Mouse (Mus musculus): ENCODE data around the gene Gm17606. TPM values are rescaled to one million over a fixed set of nuclear protein-coding genes. Genes with fewer than 3 reads are reported as not detected.
A peak's percentile ranks its signal among the peaks of the same experiment; 100 is the strongest.

Gm17606 gene
- total RNA-seq, 1 experiment from 2014 or later = not detected

- ATAC-seq (replicated peaks; ENCODE audit: low read depth, poor library complexity, severe bottlenecking) = peak; percentile 54; the same call in 1 of the 2 replicates
Observed at GRCm38 (mm10) chr14:54623334-54623733, 17.4 kb upstream of the Gm17606 start.

DNA sequence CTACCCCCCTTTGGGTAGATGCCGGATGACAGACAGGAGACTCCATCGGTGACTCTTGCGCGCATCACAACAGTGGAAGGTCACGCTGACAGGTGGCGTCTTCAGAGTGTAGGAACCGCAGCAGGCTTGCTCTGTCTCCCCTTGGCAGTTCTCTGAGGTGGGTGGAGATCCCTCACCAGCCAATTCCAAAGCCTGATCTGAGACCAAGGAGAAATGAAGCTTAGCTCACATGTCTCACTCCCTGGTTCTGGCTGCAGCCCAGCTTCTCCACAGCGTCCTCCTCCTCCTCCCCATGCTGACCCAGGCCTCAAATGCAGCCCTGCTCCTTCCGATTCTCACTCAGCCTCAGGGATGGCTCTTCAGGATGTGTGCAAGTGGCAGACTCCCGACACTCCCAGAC, 15.8 kb upstream of the Gm17606 start:
- ATAC-seq (replicated peaks; ENCODE audit: low read depth, poor library complexity, severe bottlenecking) = no peak

- ATAC-seq (replicated peaks; ENCODE audit: low read depth, poor library complexity, severe bottlenecking) = no peak
Observed at GRCm38 (mm10) chr14:54628103-54628502, 12.6 kb upstream of the Gm17606 start.

- no peak for ATAC-seq (replicated peaks; ENCODE audit: low read depth, poor library complexity, severe bottlenecking)
Observed at GRCm38 (mm10) chr14:54629797-54630196, 11.0 kb upstream of the Gm17606 start.

GRCm38 (mm10) chr14:54630583-54631239, 10.0 kb upstream of the Gm17606 start:
- peak; percentile 81 for ATAC-seq (replicated peaks; ENCODE audit: low read depth, poor library complexity, severe bottlenecking)

DNA sequence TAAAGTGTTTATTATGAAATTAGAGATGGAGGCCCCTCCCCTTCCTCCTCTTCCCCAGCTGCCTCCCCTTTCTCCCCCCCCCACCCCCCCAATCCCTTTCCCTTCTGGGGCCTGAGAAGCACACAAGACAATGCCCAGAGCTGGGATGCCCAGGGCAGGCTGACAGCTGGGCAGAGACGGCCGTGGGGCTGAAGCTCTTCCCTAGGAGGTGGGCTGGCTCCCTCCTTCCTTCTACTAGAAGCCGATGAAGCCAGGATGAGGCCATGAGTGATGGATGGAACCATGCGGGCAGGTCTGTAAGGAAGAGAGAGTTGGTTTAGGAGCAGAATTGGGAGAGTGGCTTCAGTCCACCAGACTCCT, 9.5 kb upstream of the Gm17606 start:
- no peak for ATAC-seq (replicated peaks; ENCODE audit: low read depth, poor library complexity, severe bottlenecking)

DNA sequence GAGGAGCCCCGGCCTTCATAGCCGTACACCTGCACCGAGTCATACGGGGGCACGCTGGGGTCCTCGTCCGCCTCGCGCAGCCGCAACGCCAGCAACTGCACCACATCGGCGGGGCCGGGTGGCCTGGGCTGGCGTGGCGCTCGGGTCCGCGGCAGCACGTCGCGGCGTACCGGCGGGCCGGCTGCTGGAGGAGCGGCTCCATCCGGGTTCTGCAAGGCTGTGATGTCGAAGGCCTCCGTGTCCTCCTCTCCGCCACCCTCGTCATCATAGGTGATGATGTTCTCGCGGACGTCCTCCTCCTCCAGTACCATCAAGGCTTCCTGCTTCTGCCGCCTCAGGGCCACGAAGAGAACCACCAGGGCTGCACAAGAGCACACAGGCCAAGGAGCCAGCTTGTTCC, 8.5 kb upstream of the Gm17606 start:
- no peak for ATAC-seq (replicated peaks; ENCODE audit: low read depth, poor library complexity, severe bottlenecking)

- ATAC-seq (replicated peaks; ENCODE audit: low read depth, poor library complexity, severe bottlenecking) = 0 out of 2 replicates have a peak, but pooled peaks have one; percentile 20
Observed at GRCm38 (mm10) chr14:54634182-54634581, 6.6 kb upstream of the Gm17606 start.

- 0 out of 2 replicates have a peak, but pooled peaks have one; percentile 15 for ATAC-seq (replicated peaks; ENCODE audit: low read depth, poor library complexity, severe bottlenecking)
Observed at GRCm38 (mm10) chr14:54636954-54637353, 3.8 kb upstream of the Gm17606 start.

- no peak for ATAC-seq (replicated peaks; ENCODE audit: low read depth, poor library complexity, severe bottlenecking)
Observed at GRCm38 (mm10) chr14:54638210-54638609, 2.5 kb upstream of the Gm17606 start.

DNA sequence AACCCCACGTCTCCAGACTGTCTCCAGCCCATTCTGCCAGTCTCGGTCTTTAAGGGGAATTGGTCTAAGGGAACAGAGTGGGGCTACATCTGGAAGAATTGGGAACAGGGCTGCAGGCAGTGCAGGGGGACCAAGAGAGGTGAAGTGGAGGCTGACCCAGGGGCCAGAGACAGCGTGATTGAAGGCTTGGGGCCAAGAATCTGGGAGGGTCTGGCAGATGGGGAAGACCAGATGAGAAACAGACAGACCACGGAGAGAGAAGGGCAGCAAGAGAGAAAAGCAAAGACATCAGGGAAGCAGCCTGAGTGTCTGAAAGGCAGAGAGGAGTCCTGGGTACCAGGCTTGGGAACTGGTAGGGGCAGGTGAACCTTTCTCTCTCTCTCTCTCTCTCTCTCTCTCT, 631 bp upstream of the Gm17606 start:
- no peak for ATAC-seq (replicated peaks; ENCODE audit: low read depth, poor library complexity, severe bottlenecking)

GRCm38 (mm10) chr14:54641305-54641969, 685 bp downstream of the Gm17606 start, which contains the start of gene Cdh24:
Gene Cdh24, minus strand, starts transcription at chr14:54641364.
- ATAC-seq (replicated peaks; ENCODE audit: low read depth, poor library complexity, severe bottlenecking) = peak; percentile 76

DNA sequence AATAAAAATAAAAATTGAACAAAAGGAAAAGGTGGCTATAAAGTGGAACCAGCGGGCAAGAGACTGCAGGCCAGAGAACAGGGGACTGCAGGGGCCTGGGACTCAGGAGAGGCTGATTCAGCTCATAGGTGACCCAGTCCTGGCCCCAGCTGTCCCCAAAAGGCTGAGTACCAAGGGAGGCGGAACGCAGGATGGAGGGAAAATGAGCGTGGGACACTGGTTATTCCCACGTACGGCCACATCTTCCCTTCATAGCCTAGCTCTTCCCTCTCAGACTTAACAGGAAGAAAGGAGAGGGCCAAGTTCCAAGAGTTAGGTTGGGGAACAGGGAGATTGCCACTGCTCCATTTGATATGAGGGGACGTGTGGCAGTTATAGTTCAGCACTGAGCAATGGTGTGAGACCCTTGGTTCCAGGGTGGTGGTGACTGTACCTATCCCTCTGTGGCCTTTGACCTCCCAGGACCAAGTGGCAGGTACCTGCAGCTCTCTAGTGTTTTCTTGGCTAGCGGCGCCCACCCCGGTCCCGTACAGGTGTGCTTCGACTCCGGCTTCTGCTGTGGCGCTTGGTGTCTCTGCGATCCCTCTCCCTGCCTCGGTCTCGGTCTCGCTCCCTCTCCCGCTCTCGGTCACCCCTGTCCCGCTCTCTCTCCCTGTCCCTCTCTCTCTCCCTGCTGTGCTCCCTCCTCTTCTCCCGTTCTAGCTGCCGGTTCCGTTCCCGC, 1.6 kb downstream of the Gm17606 start:
- ATAC-seq (replicated peaks; ENCODE audit: low read depth, poor library complexity, severe bottlenecking) = no peak

DNA sequence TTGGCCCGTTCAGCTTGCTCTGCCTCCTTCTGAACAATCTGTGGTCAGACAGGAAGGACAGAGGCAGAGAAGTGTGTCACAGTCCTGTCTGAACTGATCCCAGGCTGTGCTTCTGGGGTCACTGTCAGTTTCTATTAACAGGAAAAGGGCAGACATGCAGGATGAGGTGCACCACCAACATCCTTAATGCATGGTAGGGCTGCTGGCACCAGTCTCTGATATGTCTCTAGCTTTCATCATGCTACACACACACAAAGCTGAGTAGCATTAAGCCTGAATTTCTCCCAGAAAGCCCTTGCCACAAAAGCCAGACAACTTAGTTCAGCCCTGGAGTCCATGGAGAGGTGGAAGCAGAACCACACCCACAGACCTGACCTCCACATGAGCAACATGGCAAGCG, 2.3 kb downstream of the Gm17606 start:
- no peak for ATAC-seq (replicated peaks; ENCODE audit: low read depth, poor library complexity, severe bottlenecking)

GRCm38 (mm10) chr14:54644294-54644693, 3.5 kb downstream of the Gm17606 start:
- ATAC-seq (replicated peaks; ENCODE audit: low read depth, poor library complexity, severe bottlenecking) = no peak

DNA sequence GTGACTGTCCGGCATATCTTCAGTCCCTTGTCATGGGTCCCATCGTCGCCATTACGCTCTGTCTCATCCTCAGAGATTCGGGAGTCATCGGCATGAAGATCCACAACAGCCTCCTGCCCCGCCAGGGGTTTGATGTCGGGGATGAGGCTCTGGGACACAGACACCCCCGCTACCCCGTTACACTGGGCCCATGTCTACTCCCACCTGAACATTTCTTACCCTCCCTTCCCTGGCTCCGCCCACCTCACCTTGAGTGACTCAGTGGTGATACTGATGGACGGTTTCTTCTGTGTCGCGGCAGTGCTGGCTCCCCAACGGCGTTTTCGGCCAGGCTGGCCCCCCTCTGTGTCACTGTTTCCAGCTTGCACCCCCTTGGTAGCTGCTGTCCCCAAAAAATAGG, 5.7 kb downstream of the Gm17606 start:
- ATAC-seq (replicated peaks; ENCODE audit: low read depth, poor library complexity, severe bottlenecking) = no peak

DNA sequence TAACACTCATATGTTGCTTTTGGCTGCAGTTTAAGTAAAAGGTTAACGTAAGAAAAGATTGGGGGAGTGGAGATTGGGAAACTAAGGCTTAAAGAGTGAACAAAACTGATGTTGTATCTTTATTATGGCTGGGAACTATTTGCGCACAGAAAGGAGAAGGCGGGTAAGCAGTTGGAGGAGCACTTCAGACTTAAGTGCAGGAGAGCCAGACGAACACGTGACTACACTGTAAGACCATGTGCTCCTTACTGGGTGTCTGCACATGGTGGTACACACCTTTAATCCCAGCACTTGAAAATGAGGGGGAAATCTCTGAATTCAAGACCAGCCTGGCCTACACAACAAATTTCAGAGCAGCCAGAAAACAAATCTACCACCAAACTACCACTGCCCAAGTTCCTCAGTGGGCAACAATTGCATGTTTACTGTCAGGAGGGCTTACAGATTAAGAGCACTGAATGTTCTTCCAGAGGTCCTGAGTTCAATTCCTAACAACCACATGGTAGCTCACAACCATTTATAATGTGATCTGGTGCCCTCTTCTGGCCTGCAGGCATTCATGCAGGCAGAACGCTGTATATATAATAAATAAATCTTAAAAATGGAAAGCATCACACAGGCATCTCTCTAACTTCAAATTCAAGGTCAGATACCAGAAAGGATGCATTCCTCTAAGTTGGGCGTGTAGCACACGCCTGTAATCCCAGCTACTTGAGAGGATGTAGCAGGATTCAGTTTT, 6.3 kb downstream of the Gm17606 start:
- ATAC-seq (replicated peaks; ENCODE audit: low read depth, poor library complexity, severe bottlenecking) = no peak

GRCm38 (mm10) chr14:54647900-54648299, 7.1 kb downstream of the Gm17606 start:
- ATAC-seq (replicated peaks; ENCODE audit: low read depth, poor library complexity, severe bottlenecking) = no peak

DNA sequence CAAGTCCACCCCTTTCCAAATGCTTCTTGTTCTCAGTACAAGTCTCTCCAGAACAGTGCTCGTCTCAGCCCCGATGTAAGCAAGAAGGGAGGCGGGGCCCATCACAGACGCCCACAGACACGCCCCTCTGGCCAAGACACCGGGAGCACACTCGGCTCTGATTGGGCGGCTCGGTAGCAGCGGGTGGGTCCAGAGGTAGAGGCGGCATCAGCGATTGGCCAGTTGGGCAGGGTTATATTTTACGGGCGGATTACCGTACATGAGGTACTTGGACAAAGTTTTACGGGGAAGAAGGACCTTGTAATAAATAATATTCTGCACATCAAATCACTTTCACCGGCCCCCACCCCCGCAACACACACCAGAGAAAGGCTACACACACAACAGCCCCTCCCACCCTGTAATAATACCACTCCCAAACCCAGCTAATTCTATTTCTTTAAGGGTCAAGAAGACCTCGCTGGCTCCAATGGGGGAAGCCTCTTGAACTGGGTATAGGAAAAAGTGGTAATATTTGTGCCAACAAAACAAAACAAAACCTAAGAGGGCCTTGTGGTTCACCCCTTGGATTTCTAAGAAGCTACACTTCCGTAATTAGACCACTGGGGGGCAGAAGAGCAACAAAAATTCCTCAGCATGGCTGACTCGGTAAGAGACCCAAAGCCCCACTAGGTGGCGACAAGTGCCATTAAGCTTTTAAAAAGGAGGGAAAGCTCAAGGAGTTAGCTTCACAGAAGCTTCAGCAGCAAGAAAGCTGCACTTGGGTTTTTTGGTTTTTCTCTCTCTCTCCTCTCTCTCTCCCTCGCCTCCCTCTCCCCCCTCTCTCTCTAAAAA, 10.1 kb downstream of the Gm17606 start:
- ATAC-seq (replicated peaks; ENCODE audit: low read depth, poor library complexity, severe bottlenecking) = peak; percentile 65

- no peak for ATAC-seq (replicated peaks; ENCODE audit: low read depth, poor library complexity, severe bottlenecking)
Observed at GRCm38 (mm10) chr14:54651556-54651955, 10.8 kb downstream of the Gm17606 start.
